Mouse (Mus musculus) ES-E14 (cell line): ENCODE results near the gene Prpf38a. TPM values are rescaled to one million over a fixed set of nuclear protein-coding genes. Genes with fewer than 3 reads are reported as not detected.

Source experiments
- DNase-seq: peaks from one replicate; pipeline ENCODE4 v3.0.0-alpha.2; 2013; ENCODE audit warnings: low read depth, low spot score
- H3K27ac ChIP-seq: 2 replicates; pipeline ENCODE4 v1.5.1; 2012; ENCODE audit warnings: low read depth, mild to moderate bottlenecking, low read length, moderate library complexity, mixed read lengths; ENCODE audit not compliant: poor library complexity, insufficient read depth, severe bottlenecking
- H3K36me3 ChIP-seq: 2 replicates; pipeline ENCODE4 v1.6.1; 2012; ENCODE audit warnings: mild to moderate bottlenecking, low read length, moderate library complexity, mixed read lengths; ENCODE audit not compliant: control insufficient read depth, poor library complexity, insufficient read depth, severe bottlenecking
- H3K4me1 ChIP-seq, 2 experiments: fragments of 150-350 bp in 1 of 2; sonication (generic) in 1 of 2; 2 replicates each; pipeline ENCODE4 v1.6.1; 2012; ENCODE audit warnings: low read length in 2 of 2, mild to moderate bottlenecking in 1 of 2, mixed read lengths in 1 of 2; ENCODE audit not compliant: control insufficient read depth in 2 of 2, insufficient read depth in 2 of 2, poor library complexity in 1 of 2
- H3K4me3 ChIP-seq, 2 experiments: fragments of 150-350 bp in 1 of 2; sonication (generic) in 1 of 2; 2 replicates each; pipeline ENCODE4 v1.5.1; 2012; ENCODE audit warnings: low read length in 2 of 2, low read depth in 1 of 2, mild to moderate bottlenecking in 1 of 2, mixed read lengths in 1 of 2; ENCODE audit not compliant: insufficient read depth in 1 of 2, poor library complexity in 1 of 2, severe bottlenecking in 1 of 2
- H3K9ac ChIP-seq: 2 replicates; pipeline ENCODE4 v1.6.1; 2012; ENCODE audit warnings: low read depth, mild to moderate bottlenecking, low read length, mixed read lengths; ENCODE audit not compliant: poor library complexity, insufficient read depth, severe bottlenecking
- H3K9me3 ChIP-seq: fragments of 150-350 bp; sonication (generic); 2 replicates; pipeline ENCODE4 v1.6.1; 2012; ENCODE audit warnings: low read depth, mild to moderate bottlenecking, low read length; ENCODE audit not compliant: control insufficient read depth, insufficient read depth
- CHD2 ChIP-seq: IDR thresholded peaks from 2 replicates; pipeline ENCODE4 v1.6.1; 2014; ENCODE audit warnings: mild to moderate bottlenecking, low read depth, low read length, inconsistent platforms
- HCFC1 ChIP-seq: IDR thresholded peaks from 2 replicates; pipeline ENCODE4 v1.6.1; 2012; ENCODE audit warnings: low read length, inconsistent platforms, borderline replicate concordance; ENCODE audit not compliant: insufficient read depth
- MAFK ChIP-seq: IDR thresholded peaks from 2 replicates; pipeline ENCODE4 v1.6.1; 2014; ENCODE audit warnings: mild to moderate bottlenecking, low read depth, low read length, inconsistent platforms; ENCODE audit not compliant: insufficient read depth
- ZC3H11A ChIP-seq: IDR thresholded peaks from 2 replicates; pipeline ENCODE4 v1.6.1; 2012; ENCODE audit warnings: low read depth, mild to moderate bottlenecking, inconsistent platforms, low read length, borderline replicate concordance
- ZNF384 ChIP-seq: IDR thresholded peaks from 2 replicates; pipeline ENCODE4 v1.6.1; 2012; ENCODE audit warnings: low read depth, low read length, inconsistent platforms
- in situ Hi-C, 2 experiments: fragments of 600-800 bp; cut with MboI; formaldehyde crosslinking; loops; one replicate each; pipeline ENCODE4 v1.15.1; 2025; ENCODE audit warnings: low sequenced_read_pairs in 2 of 2, inconsistent platforms in 1 of 2; ENCODE audit not compliant: unreplicated experiment in 2 of 2
- total RNA-seq: library from RNA; depleted of rRNA; stranded (reverse); fragments of 300-350 nt; gene quantifications from 2 replicates; pipeline ENCODE4 v1.2.3, GENCODE M21; 2012

Gene Prpf38a
- total RNA-seq, 1 experiment, result 65.1 TPM

DNA sequence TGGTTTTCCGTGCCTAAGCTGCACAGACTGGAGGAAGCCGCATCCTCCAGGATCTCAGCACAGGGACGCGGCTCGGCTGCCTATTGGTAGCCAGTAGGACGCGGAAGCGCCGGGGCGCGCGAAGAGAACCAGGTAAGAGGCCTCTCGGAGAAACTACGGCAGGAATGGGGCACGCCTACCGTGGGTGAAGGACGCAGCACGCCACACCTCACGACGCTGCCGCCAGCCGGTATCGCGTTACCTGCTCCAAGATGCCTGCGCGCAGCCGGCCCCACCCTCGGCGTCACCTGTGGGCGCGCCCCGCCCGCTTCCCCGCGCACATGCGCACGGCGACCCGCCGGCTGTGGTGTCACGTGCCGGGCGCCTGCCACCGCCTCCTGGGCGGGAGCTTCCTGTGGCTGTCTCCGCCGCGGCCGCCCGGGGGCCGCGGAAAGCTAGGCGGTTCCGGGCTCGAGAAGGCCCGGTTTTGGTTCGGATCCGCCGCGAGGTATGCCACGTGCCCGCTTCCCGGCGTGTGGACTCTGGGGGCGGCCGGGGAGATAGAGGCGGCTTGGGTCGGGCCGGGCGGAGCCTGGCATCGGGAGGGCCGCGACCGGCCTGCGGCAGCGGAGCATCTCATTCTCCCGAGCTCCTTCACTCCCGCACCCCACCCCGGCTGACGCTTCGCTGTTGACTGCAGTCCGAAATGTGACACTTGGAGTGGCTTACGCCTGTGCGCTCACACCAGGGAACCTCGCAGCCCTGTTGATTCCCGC is 40.6 kb upstream of the Prpf38a start, which contains the start of gene Cc2d1b:
Gene Cc2d1b (plus strand): TSS at position 354 of the 755 bp plus-strand sequence.
- Histone ChIP-seq H3K36me3 (peaks cover 15% of the 10 kb centered on the region), H3K9ac (peak within 1 kb of the TSS; percentile 97), H3K4me3 (peak within 1 kb of the TSS; percentile 91 to 93), H3K27ac (peak within 1 kb of the TSS; percentile 76), H3K9me3 (no peaks in the 10 kb centered on the region), H3K4me1 (peaks cover 0 to 7% of the 10 kb centered on the region in 2 experiments; a peak in 2 of 4 replicates)
- peak; percentile 91 for DNase-seq
- in situ Hi-C loops, result no loop called here
- TF ChIP-seq CHD2, result peak; percentile 77
- TF ChIP-seq ZC3H11A, result no peak
- no peak for TF ChIP-seq MAFK
- peak; percentile 66 for TF ChIP-seq HCFC1

DNA sequence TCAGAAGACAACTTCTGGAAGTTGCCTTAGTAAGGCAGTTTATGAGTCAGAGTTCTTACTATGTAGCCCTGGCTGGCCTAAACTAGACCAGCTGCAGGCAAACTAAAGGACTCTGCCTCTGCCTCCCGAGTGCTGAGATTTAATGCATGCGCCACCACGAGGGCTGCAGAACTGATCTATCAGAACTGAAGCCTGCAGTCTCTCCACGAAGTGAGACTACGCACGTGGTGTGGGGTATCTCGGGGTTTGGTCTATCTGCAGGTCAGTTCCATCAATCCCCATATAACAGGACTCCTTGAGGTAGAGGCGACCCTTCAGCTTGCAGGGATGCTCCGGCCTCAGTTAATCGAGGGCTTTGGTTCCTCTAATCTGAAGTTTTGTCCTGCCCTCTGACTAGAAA is 40.0 kb upstream of the Prpf38a start:
- in situ Hi-C loops, result no loop called here
- H3K36me3 ChIP-seq, result peaks cover 11% of the 10 kb centered on the region
- peak overlapping the region; percentile 81 for H3K9ac ChIP-seq
- H3K9me3 ChIP-seq, result no peaks in the 10 kb centered on the region
- H3K27ac ChIP-seq, result peak overlapping the region; percentile 76
- TF ChIP-seq ZNF384 (no peak), MAFK (no peak), CHD2 (no peak), ZC3H11A (no peak), HCFC1 (no peak)
- peaks cover 0 to 7% of the 10 kb centered on the region in 2 experiments; a peak in 2 of 4 replicates for H3K4me1 ChIP-seq
- peak overlapping the region; percentile 67 to 93 for H3K4me3 ChIP-seq
- no peak for DNase-seq

DNA sequence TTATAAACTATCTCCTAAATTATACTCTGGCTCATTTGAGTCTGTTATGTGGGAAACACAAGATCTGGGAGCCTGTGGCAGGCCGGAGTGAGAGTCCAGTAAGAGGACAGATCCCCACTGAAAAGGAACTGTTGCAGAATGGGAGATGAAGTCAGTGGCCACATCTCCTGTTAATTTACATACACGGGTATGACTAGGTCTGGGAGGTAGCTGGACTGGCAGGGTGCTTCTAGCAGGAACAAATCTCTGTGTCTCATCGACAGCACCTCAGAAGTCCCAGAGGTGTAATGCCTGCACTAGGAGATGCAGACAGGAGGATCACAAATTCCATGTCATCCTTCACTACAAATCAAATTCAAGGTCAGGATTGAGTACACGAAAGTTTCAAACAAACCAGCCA is 39.5 kb upstream of the Prpf38a start:
- Histone ChIP-seq H3K36me3 (peaks cover 13% of the 10 kb centered on the region), H3K9me3 (no peaks in the 10 kb centered on the region), H3K9ac (peak overlapping the region; percentile 81; the same call in 1 of the 2 replicates), H3K27ac (0 out of 2 replicates have a peak overlapping the region, but pooled peaks have one; percentile 6), H3K4me3 (peak overlapping the region; percentile 67 to 93; a peak in 3 of 4 replicates), H3K4me1 (peaks cover 0 to 7% of the 10 kb centered on the region in 2 experiments; a peak in 2 of 4 replicates)
- no peak for DNase-seq
- in situ Hi-C loops, result no loop called here
- TF ChIP-seq ZC3H11A (no peak), ZNF384 (no peak), MAFK (no peak), CHD2 (no peak), HCFC1 (no peak)

DNA sequence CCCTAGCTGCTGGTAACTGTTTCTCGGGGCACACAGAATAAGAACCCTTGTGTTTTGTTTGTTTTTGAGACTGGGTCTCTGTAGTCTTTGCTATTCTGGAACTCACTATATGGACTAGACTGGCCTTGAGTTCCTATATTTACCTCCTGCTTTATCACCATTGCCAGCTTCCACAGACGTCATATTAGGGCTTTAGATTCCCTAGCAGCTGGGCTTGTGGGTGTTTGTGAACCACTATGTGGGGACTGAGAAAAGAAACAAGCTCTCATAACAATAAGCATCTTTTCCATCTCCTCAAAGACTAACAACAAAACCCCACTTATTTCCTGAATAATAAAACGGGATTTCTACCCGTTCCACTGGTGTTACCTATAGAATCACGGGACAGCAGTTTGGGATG is 31.8 kb upstream of the Prpf38a start:
- Histone ChIP-seq H3K4me3 (no peak overlapping the region), H3K27ac (no peak overlapping the region), H3K9me3 (no peaks in the 10 kb centered on the region), H3K9ac (no peak overlapping the region), H3K4me1 (no peaks in the 10 kb centered on the region), H3K36me3 (peaks cover 47% of the 10 kb centered on the region)
- TF ChIP-seq ZNF384, result no peak
- no peak for TF ChIP-seq HCFC1
- TF ChIP-seq CHD2, result no peak
- TF ChIP-seq ZC3H11A, result no peak
- no peak for TF ChIP-seq MAFK
- DNase-seq, result no peak
- in situ Hi-C loops, result no loop called here

DNA sequence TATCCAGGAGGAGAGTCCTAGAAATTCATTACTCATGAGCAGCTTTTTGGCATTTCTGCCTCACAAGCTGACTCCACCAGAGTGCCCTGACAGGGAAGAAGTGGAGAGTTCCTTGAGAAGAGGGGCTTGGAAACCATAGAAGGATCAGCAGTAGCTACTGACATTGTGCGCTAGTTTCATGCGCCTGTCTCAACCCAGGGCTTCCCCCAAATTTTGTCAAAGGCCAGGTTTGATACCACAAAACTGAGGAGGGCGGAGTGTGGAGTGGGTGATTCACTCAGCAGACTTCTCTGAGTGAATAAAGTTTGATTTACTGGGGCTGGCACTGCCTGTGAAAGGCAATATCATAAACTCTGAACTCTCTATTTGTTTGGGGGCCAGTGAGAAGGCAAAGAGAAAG is 29.5 kb upstream of the Prpf38a start:
- no peaks in the 10 kb centered on the region for H3K9me3 ChIP-seq
- no peak for DNase-seq
- in situ Hi-C loops, result no loop called here
- peaks cover 59% of the 10 kb centered on the region for H3K36me3 ChIP-seq
- TF ChIP-seq ZC3H11A, result no peak
- no peak for TF ChIP-seq MAFK
- TF ChIP-seq CHD2, result no peak
- no peak for TF ChIP-seq HCFC1
- no peak for TF ChIP-seq ZNF384
- no peaks in the 10 kb centered on the region for H3K4me1 ChIP-seq
- H3K9ac ChIP-seq, result no peak overlapping the region
- no peak overlapping the region for H3K4me3 ChIP-seq
- H3K27ac ChIP-seq, result no peak overlapping the region
